Mouse (Mus musculus) liver, embryonic 12.5 days (tissue): ENCODE data around the gene C2cd4a. TPM values are rescaled to one million over a fixed set of nuclear protein-coding genes. Genes with fewer than 3 reads are reported as not detected.

Source experiments
- ATAC-seq: fragments of 200-750 bp; cut with Nextera tagmentation; 2 replicates; pipeline ENCODE4 v1.8.0; 2017; ENCODE audit warnings: moderate number of reproducible peaks, mild to moderate bottlenecking, moderate library complexity
- H3K27ac ChIP-seq: fragments of 300-500 bp; sonication (generic); 2 replicates; pipeline ENCODE4 v1.5.1; 2016; ENCODE audit warnings: mild to moderate bottlenecking
- H3K27me3 ChIP-seq: fragments of 300-500 bp; sonication (generic); replicated peaks from 2 replicates; pipeline ENCODE4 v1.6.1; 2016; ENCODE audit warnings: mild to moderate bottlenecking, moderate library complexity
- H3K36me3 ChIP-seq: fragments of 300-500 bp; sonication (generic); 2 replicates; pipeline ENCODE4 v1.6.1; 2016; ENCODE audit warnings: mild to moderate bottlenecking, moderate library complexity
- H3K4me1 ChIP-seq: fragments of 300-500 bp; sonication (generic); 2 replicates; pipeline ENCODE4 v1.6.1; 2016
- H3K4me2 ChIP-seq: fragments of 300-500 bp; sonication (generic); 2 replicates; pipeline ENCODE4 v1.6.1; 2016; ENCODE audit warnings: mild to moderate bottlenecking, moderate library complexity
- H3K4me3 ChIP-seq: fragments of 300-500 bp; sonication (generic); 2 replicates; pipeline ENCODE4 v1.5.1; 2016; ENCODE audit warnings: mild to moderate bottlenecking, moderate library complexity
- H3K9ac ChIP-seq: fragments of 300-500 bp; sonication (generic); 2 replicates; pipeline ENCODE4 v1.6.1; 2016; ENCODE audit warnings: mild to moderate bottlenecking, moderate library complexity
- H3K9me3 ChIP-seq: fragments of 300-500 bp; sonication (generic); replicated peaks from 2 replicates; pipeline ENCODE4 v1.6.1; 2016; ENCODE audit warnings: mild to moderate bottlenecking, moderate library complexity
- WGBS: fragments of 180-500 bp; shearing (Covaris S2); methylation state at CpG from one replicate; pipeline ENCODE4 v1.1.7; 2016; ENCODE audit not compliant: insufficient replicate concordance; 5-methylcytosine and 5-hydroxymethylcytosine counted together
- polyA plus RNA-seq: library from polyadenylated mRNA; unstranded; fragments of >200 nt; fragmentation: Nextera tagmentation; extraction: Ambion mirVana; gene quantifications from 2 replicates; pipeline ENCODE4 v1.2.1, GENCODE M21; 2016

C2cd4a gene
- 6.4 and 6.5 TPM in 2 replicates for polyA plus RNA-seq

- WGBS = 8% methylated on average over 20 of the region's 20 CpGs
- Histone ChIP-seq H3K27ac (0 out of 2 replicates have a peak within 1 kb of the TSS, but pooled peaks have one; percentile 20), H3K36me3 (no peaks in the 10 kb centered on the region), H3K27me3 (peaks cover 60% of the 10 kb centered on the region), H3K4me1 (peaks cover 30% of the 10 kb centered on the region), H3K9ac (peak within 1 kb of the TSS; percentile 71), H3K4me3 (peak within 1 kb of the TSS; percentile 67), H3K4me2 (peak within 1 kb of the TSS; percentile 97), H3K9me3 (peaks cover 4% of the 10 kb centered on the region; the same call in 1 of the 2 replicates)
- no peak; the same call in 1 of the 2 replicates for ATAC-seq
Measured at GRCm38 (mm10) chr9:67832046-67832605, at the start of gene C2cd4a. Gene C2cd4a (minus strand): TSS chr9:67832330.

- 46% methylated on average over 11 of the region's 11 CpGs for WGBS
- Histone ChIP-seq H3K4me1 (peaks cover 66% of the 10 kb centered on the region), H3K27ac (peak overlapping the region; percentile 90), H3K4me3 (peak overlapping the region; percentile 6; the same call in 1 of the 2 replicates), H3K4me2 (peak overlapping the region; percentile 54), H3K9me3 (no peaks in the 10 kb centered on the region), H3K27me3 (no peaks in the 10 kb centered on the region), H3K36me3 (peaks cover 58% of the 10 kb centered on the region), H3K9ac (peak overlapping the region; percentile 51)
- ATAC-seq = peak; percentile 81
Measured at GRCm38 (mm10) chr9:67878197-67878769, 46.2 kb upstream of the C2cd4a start.

GRCm38 (mm10) chr9:67877081-67877718 is 45.1 kb upstream of the C2cd4a start:
- peak; percentile 87 for ATAC-seq
- WGBS = 33% methylated on average over 14 of the region's 14 CpGs
- H3K4me2 ChIP-seq = peak overlapping the region; percentile 56

GRCm38 (mm10) chr9:67875337-67875736 is 43.2 kb upstream of the C2cd4a start:
- 24% methylated on average over 2 of the region's 2 CpGs for WGBS
- Histone ChIP-seq H3K4me3 (no peak overlapping the region), H3K27ac (peak overlapping the region; percentile 82), H3K27me3 (no peaks in the 10 kb centered on the region), H3K4me2 (no peak overlapping the region), H3K36me3 (peaks cover 48% of the 10 kb centered on the region), H3K9me3 (no peaks in the 10 kb centered on the region), H3K4me1 (peaks cover 85% of the 10 kb centered on the region), H3K9ac (no peak overlapping the region)
- ATAC-seq = peak; percentile 36; the same call in 1 of the 2 replicates

More at GRCm38 (mm10) chr9:67877081-67877718, 45.1 kb upstream of the C2cd4a start:
- Histone ChIP-seq H3K27me3 (no peaks in the 10 kb centered on the region), H3K9me3 (no peaks in the 10 kb centered on the region), H3K4me1 (peaks cover 75% of the 10 kb centered on the region), H3K9ac (peak overlapping the region; percentile 44; the same call in 1 of the 2 replicates), H3K27ac (peak overlapping the region; percentile 88), H3K36me3 (peaks cover 56% of the 10 kb centered on the region), H3K4me3 (0 out of 2 replicates have a peak overlapping the region, but pooled peaks have one; percentile 11)

- Histone ChIP-seq H3K4me1 (peaks cover 89% of the 10 kb centered on the region), H3K9ac (peak overlapping the region; percentile 37), H3K4me3 (no peak overlapping the region), H3K4me2 (no peak overlapping the region), H3K27me3 (no peaks in the 10 kb centered on the region), H3K27ac (peak overlapping the region; percentile 82), H3K9me3 (no peaks in the 10 kb centered on the region), H3K36me3 (peaks cover 45% of the 10 kb centered on the region)
- 36% methylated on average over 7 of the region's 7 CpGs for WGBS
- peak; percentile 48 for ATAC-seq
Measured at GRCm38 (mm10) chr9:67874522-67875222, 42.5 kb upstream of the C2cd4a start.

- H3K27ac ChIP-seq = peak overlapping the region; percentile 77
- H3K9me3 ChIP-seq = no peaks in the 10 kb centered on the region
- H3K4me2 ChIP-seq = peak overlapping the region; percentile 45
- no peaks in the 10 kb centered on the region for H3K27me3 ChIP-seq
- 58% methylated on average over 16 of the region's 16 CpGs for WGBS
- peaks cover 42% of the 10 kb centered on the region for H3K36me3 ChIP-seq
- no peak overlapping the region for H3K4me3 ChIP-seq
- peaks cover 80% of the 10 kb centered on the region for H3K4me1 ChIP-seq
- ATAC-seq = peak; percentile 91
- H3K9ac ChIP-seq = peak overlapping the region; percentile 10; the same call in 1 of the 2 replicates
Measured at GRCm38 (mm10) chr9:67869691-67870450, 37.7 kb upstream of the C2cd4a start.

- H3K9ac ChIP-seq = peak overlapping the region; percentile 25; the same call in 1 of the 2 replicates
- no peaks in the 10 kb centered on the region for H3K27me3 ChIP-seq
- H3K4me1 ChIP-seq = peaks cover 80% of the 10 kb centered on the region
- H3K4me3 ChIP-seq = no peak overlapping the region
- H3K36me3 ChIP-seq = peaks cover 32% of the 10 kb centered on the region
- no peaks in the 10 kb centered on the region for H3K9me3 ChIP-seq
- no peak for ATAC-seq
- H3K27ac ChIP-seq = no peak overlapping the region
- H3K4me2 ChIP-seq = no peak overlapping the region
- 84% methylated on average over 6 of the region's 6 CpGs for WGBS
Measured at GRCm38 (mm10) chr9:67867411-67867810, 35.3 kb upstream of the C2cd4a start.

GRCm38 (mm10) chr9:67865411-67865810 is 33.3 kb upstream of the C2cd4a start:
- H3K27ac ChIP-seq = peak overlapping the region; percentile 73
- whole genome bisulfite sequencing = 75% methylated on average over 7 of the region's 7 CpGs
- no peak for ATAC-seq
- H3K9ac ChIP-seq = no peak overlapping the region
- H3K4me3 ChIP-seq = no peak overlapping the region
- no peak overlapping the region for H3K4me2 ChIP-seq
- no peaks in the 10 kb centered on the region for H3K9me3 ChIP-seq
- peaks cover 34% of the 10 kb centered on the region for H3K36me3 ChIP-seq
- H3K4me1 ChIP-seq = peaks cover 78% of the 10 kb centered on the region
- H3K27me3 ChIP-seq = no peaks in the 10 kb centered on the region

GRCm38 (mm10) chr9:67864011-67864410 is 31.9 kb upstream of the C2cd4a start:
- H3K27ac ChIP-seq = peak overlapping the region; percentile 73
- no peak for ATAC-seq
- no peaks in the 10 kb centered on the region for H3K27me3 ChIP-seq
- no peak overlapping the region for H3K9ac ChIP-seq
- peaks cover 38% of the 10 kb centered on the region for H3K36me3 ChIP-seq
- peaks cover 71% of the 10 kb centered on the region for H3K4me1 ChIP-seq
- H3K9me3 ChIP-seq = no peaks in the 10 kb centered on the region
- H3K4me3 ChIP-seq = no peak overlapping the region
- 66% methylated on average over 4 of the region's 4 CpGs for WGBS
- no peak overlapping the region; the same call in 1 of the 2 replicates for H3K4me2 ChIP-seq

GRCm38 (mm10) chr9:67863332-67863731 is 31.2 kb upstream of the C2cd4a start:
- Histone ChIP-seq H3K36me3 (peaks cover 42% of the 10 kb centered on the region), H3K9me3 (no peaks in the 10 kb centered on the region), H3K4me3 (no peak overlapping the region), H3K4me1 (peaks cover 70% of the 10 kb centered on the region), H3K9ac (no peak overlapping the region), H3K27me3 (no peaks in the 10 kb centered on the region), H3K4me2 (peak overlapping the region; percentile 49), H3K27ac (peak overlapping the region; percentile 73)
- 33% methylated on average over 5 of the region's 5 CpGs for WGBS
- peak; percentile 91 for ATAC-seq

GRCm38 (mm10) chr9:67860273-67860672 is 28.1 kb upstream of the C2cd4a start:
- Histone ChIP-seq H3K27me3 (no peaks in the 10 kb centered on the region), H3K4me1 (peaks cover 57% of the 10 kb centered on the region), H3K9me3 (no peaks in the 10 kb centered on the region), H3K9ac (peak overlapping the region; percentile 17; the same call in 1 of the 2 replicates), H3K27ac (peak overlapping the region; percentile 81), H3K4me2 (no peak overlapping the region; the same call in 1 of the 2 replicates), H3K4me3 (no peak overlapping the region), H3K36me3 (peaks cover 56% of the 10 kb centered on the region)
- 27% methylated on average over 2 of the region's 2 CpGs for WGBS
- ATAC-seq = peak; percentile 53
